Mouse (Mus musculus): ENCODE results near the gene Cyp1b1. TPM values are rescaled to one million over a fixed set of nuclear protein-coding genes. Genes with fewer than 3 reads are reported as not detected.

Gene Cyp1b1
- polyA plus RNA-seq, 1 experiment, result 8.4 TPM

DNA sequence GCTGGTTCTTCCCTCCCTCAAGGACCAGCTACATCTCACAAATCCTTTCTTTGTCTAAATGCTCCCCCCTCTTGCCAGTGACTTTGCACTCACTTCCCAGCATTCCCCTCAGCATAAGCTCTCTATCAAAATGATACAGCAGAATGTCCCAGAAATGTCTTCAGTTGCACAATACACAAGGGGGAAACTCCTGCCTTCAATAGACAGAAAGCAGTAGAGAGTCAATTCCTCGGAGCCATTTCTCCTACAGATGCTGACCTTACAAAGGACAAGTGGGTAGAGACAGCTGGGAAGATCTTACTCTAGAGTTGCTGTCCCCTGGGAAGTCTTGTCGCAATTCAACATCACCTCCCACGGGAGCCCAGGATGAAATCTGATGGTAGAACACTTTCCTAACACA is 22.7 kb upstream of the Cyp1b1 start:
- H3K36me3 ChIP-seq (ENCODE audit: control insufficient read depth, insufficient read depth, low read length, poor library complexity, severe bottlenecking), result no peaks in the 10 kb centered on the region

DNA sequence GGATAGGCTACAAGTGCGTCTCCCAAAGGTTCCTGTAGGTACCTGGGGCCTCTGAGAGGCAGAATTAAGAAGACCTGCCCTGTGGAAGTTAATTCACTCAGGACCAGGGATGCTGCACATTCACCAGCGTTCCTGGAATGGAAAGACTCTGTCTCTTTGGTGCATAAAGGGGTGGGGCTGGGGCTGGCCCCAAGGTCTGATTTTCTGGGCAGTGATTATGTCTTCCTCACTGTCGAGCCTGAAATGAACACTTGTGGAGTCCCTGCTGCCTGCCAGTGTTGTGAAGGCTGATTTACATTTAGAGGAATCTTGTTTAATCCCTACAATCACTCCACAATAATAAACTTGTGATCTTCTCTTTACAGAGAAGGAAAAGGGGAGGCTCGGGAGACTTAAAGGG is 18.2 kb upstream of the Cyp1b1 start:
- Histone ChIP-seq H3K4me3 (ENCODE audit: low read depth, low read length) (no peak overlapping the region), H3K27ac (ENCODE audit: insufficient read depth, low read length) (no peak overlapping the region), H3K27me3 (ENCODE audit: control insufficient read depth, insufficient read depth, low read length, poor library complexity, severe bottlenecking) (no peaks in the 10 kb centered on the region), H3K4me1 (ENCODE audit: control insufficient read depth, insufficient read depth, low read length) (no peaks in the 10 kb centered on the region), H3K9ac (ENCODE audit: low read depth, poor library complexity, severe bottlenecking) (no peak overlapping the region), H3K9me3 (replicated peaks; ENCODE audit: control insufficient read depth, insufficient read depth, low read length, poor library complexity, severe bottlenecking) (no peaks in the 10 kb centered on the region), H3K36me3 (ENCODE audit: control insufficient read depth, insufficient read depth, low read length, poor library complexity, severe bottlenecking) (no peaks in the 10 kb centered on the region)
- TF ChIP-seq CTCF (IDR thresholded peaks at IDR 0.05; ENCODE audit: low read depth, low read length) (no peak), EP300 (IDR thresholded peaks at IDR 0.05; ENCODE audit: insufficient read depth, low read depth, low read length) (no peak), POLR2A (IDR thresholded peaks at IDR 0.05; ENCODE audit: insufficient read depth, low read length) (no peak)

More for the DNA sequence above, 22.7 kb upstream of the Cyp1b1 start:
- Histone ChIP-seq H3K4me1 (ENCODE audit: control insufficient read depth, insufficient read depth, low read length) (no peaks in the 10 kb centered on the region), H3K27ac (ENCODE audit: insufficient read depth, low read length) (no peak overlapping the region), H3K27me3 (ENCODE audit: control insufficient read depth, insufficient read depth, low read length, poor library complexity, severe bottlenecking) (no peaks in the 10 kb centered on the region), H3K9ac (ENCODE audit: low read depth, poor library complexity, severe bottlenecking) (no peak overlapping the region), H3K9me3 (replicated peaks; ENCODE audit: control insufficient read depth, insufficient read depth, low read length, poor library complexity, severe bottlenecking) (no peaks in the 10 kb centered on the region), H3K4me3 (ENCODE audit: low read depth, low read length) (no peak overlapping the region)
- TF ChIP-seq EP300 (IDR thresholded peaks at IDR 0.05; ENCODE audit: insufficient read depth, low read depth, low read length) (no peak), CTCF (IDR thresholded peaks at IDR 0.05; ENCODE audit: low read depth, low read length) (no peak), POLR2A (IDR thresholded peaks at IDR 0.05; ENCODE audit: insufficient read depth, low read length) (no peak)

DNA sequence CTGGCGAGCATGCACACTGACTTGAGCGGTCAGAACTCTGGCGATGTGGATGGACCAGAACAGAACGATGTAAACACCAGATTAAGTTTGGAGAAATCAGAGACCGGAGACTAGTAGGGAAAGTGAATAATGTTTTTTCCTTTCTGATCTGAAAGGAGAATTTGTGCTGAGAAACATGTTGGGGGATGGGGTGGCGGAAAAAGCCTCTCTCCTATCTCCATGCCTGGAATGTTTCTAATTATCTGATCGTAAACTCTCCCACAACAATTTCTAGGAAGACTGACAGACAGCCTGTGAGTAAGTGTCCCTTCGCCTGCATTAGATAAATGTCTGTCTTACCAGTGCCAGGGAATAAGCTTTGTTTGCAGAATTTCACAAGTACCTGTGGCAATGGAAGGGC is 16.1 kb upstream of the Cyp1b1 start:
- no peak overlapping the region for H3K9ac ChIP-seq (ENCODE audit: low read depth, poor library complexity, severe bottlenecking)
- no peak for TF ChIP-seq CTCF (IDR thresholded peaks at IDR 0.05; ENCODE audit: low read depth, low read length)
- TF ChIP-seq EP300 (IDR thresholded peaks at IDR 0.05; ENCODE audit: insufficient read depth, low read depth, low read length), result no peak
- TF ChIP-seq POLR2A (IDR thresholded peaks at IDR 0.05; ENCODE audit: insufficient read depth, low read length), result no peak
- H3K4me1 ChIP-seq (ENCODE audit: control insufficient read depth, insufficient read depth, low read length), result no peaks in the 10 kb centered on the region
- no peaks in the 10 kb centered on the region for H3K27me3 ChIP-seq (ENCODE audit: control insufficient read depth, insufficient read depth, low read length, poor library complexity, severe bottlenecking)
- H3K36me3 ChIP-seq (ENCODE audit: control insufficient read depth, insufficient read depth, low read length, poor library complexity, severe bottlenecking), result no peaks in the 10 kb centered on the region
- H3K4me3 ChIP-seq (ENCODE audit: low read depth, low read length), result no peak overlapping the region
- H3K27ac ChIP-seq (ENCODE audit: insufficient read depth, low read length), result no peak overlapping the region
- no peaks in the 10 kb centered on the region for H3K9me3 ChIP-seq (replicated peaks; ENCODE audit: control insufficient read depth, insufficient read depth, low read length, poor library complexity, severe bottlenecking)

GRCm38 (mm10) chr17:79728585-79729503 is 14.0 kb upstream of the Cyp1b1 start:
- Histone ChIP-seq H3K36me3 (ENCODE audit: control insufficient read depth, insufficient read depth, low read length, poor library complexity, severe bottlenecking) (no peaks in the 10 kb centered on the region), H3K4me3 (ENCODE audit: low read depth, low read length) (no peak overlapping the region), H3K27ac (ENCODE audit: insufficient read depth, low read length) (no peak overlapping the region), H3K9ac (ENCODE audit: low read depth, poor library complexity, severe bottlenecking) (no peak overlapping the region), H3K27me3 (ENCODE audit: control insufficient read depth, insufficient read depth, low read length, poor library complexity, severe bottlenecking) (no peaks in the 10 kb centered on the region), H3K4me1 (ENCODE audit: control insufficient read depth, insufficient read depth, low read length) (no peaks in the 10 kb centered on the region), H3K9me3 (replicated peaks; ENCODE audit: control insufficient read depth, insufficient read depth, low read length, poor library complexity, severe bottlenecking) (no peaks in the 10 kb centered on the region)
- TF ChIP-seq POLR2A (IDR thresholded peaks at IDR 0.05; ENCODE audit: insufficient read depth, low read length) (no peak), CTCF (IDR thresholded peaks at IDR 0.05; ENCODE audit: low read depth, low read length) (no peak), EP300 (IDR thresholded peaks at IDR 0.05; ENCODE audit: insufficient read depth, low read depth, low read length) (no peak)

DNA sequence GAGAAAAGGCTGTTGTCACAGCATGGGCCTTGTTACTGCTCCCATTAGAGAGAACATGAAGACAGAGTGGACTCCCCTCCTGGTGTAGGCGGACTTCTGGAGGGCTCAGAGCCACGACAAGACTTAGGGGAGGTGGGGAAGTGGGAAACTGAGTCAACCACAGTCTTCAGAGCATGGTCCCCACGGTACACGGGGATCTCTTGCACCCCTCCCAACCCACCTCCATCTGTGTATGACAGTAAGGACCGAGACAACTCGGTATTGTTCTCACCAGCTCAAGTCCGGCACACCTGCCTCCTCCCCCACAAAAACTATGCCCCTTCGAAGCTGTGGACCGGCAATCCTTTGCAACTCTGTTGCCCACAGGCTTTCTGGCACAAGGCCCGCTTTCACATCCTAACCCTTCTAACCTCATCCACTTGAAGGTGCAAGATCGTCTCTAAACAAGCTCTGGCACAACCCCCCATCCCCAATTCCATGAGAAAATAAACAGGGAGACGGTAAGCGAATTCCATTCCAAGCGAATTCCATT is 13.3 kb upstream of the Cyp1b1 start:
- no peaks in the 10 kb centered on the region for H3K4me1 ChIP-seq (ENCODE audit: control insufficient read depth, insufficient read depth, low read length)
- no peaks in the 10 kb centered on the region for H3K9me3 ChIP-seq (replicated peaks; ENCODE audit: control insufficient read depth, insufficient read depth, low read length, poor library complexity, severe bottlenecking)
- no peak overlapping the region for H3K9ac ChIP-seq (ENCODE audit: low read depth, poor library complexity, severe bottlenecking)
- H3K4me3 ChIP-seq (ENCODE audit: low read depth, low read length), result no peak overlapping the region
- no peaks in the 10 kb centered on the region for H3K36me3 ChIP-seq (ENCODE audit: control insufficient read depth, insufficient read depth, low read length, poor library complexity, severe bottlenecking)
- no peak for TF ChIP-seq POLR2A (IDR thresholded peaks at IDR 0.05; ENCODE audit: insufficient read depth, low read length)
- no peak overlapping the region for H3K27ac ChIP-seq (ENCODE audit: insufficient read depth, low read length)
- no peaks in the 10 kb centered on the region for H3K27me3 ChIP-seq (ENCODE audit: control insufficient read depth, insufficient read depth, low read length, poor library complexity, severe bottlenecking)

DNA sequence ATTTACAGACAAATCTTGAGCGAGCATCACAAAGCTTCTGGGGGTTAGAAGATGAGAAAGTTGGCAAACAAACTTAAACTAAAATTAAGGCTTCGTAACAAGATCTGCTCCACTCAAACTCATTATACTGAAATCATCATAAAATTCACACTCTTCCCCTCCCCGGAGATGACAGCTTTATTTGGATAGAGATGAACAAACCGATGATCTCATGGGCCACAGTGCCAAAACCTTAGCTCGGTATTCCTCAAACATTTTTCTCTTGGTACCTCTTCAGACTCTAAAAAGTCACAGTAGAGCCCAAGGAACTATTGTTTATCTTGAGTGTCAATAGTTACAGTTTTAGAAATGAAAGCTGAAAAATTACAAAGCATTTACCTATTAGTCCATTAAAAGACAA is 11.8 kb upstream of the Cyp1b1 start:
- peaks cover 1% of the 10 kb centered on the region; the same call in 1 of the 2 replicates for H3K27me3 ChIP-seq (ENCODE audit: control insufficient read depth, insufficient read depth, low read length, poor library complexity, severe bottlenecking)
- H3K4me1 ChIP-seq (ENCODE audit: control insufficient read depth, insufficient read depth, low read length), result no peaks in the 10 kb centered on the region
- no peaks in the 10 kb centered on the region for H3K36me3 ChIP-seq (ENCODE audit: control insufficient read depth, insufficient read depth, low read length, poor library complexity, severe bottlenecking)
- H3K4me3 ChIP-seq (ENCODE audit: low read depth, low read length), result no peak overlapping the region
- H3K27ac ChIP-seq (ENCODE audit: insufficient read depth, low read length), result no peak overlapping the region
- no peak overlapping the region for H3K9ac ChIP-seq (ENCODE audit: low read depth, poor library complexity, severe bottlenecking)
- no peaks in the 10 kb centered on the region for H3K9me3 ChIP-seq (replicated peaks; ENCODE audit: control insufficient read depth, insufficient read depth, low read length, poor library complexity, severe bottlenecking)
- no peak for TF ChIP-seq EP300 (IDR thresholded peaks at IDR 0.05; ENCODE audit: insufficient read depth, low read depth, low read length)
- no peak for TF ChIP-seq CTCF (IDR thresholded peaks at IDR 0.05; ENCODE audit: low read depth, low read length)
- TF ChIP-seq POLR2A (IDR thresholded peaks at IDR 0.05; ENCODE audit: insufficient read depth, low read length), result no peak
